Mouse (Mus musculus) embryonic facial prominence, embryonic 15.5 days (tissue): ENCODE data around the gene Acsl5. TPM values are rescaled to one million over a fixed set of nuclear protein-coding genes. Genes with fewer than 3 reads are reported as not detected.

ENCODE experiments used
- ATAC-seq: fragments of 200-750 bp; cut with Nextera tagmentation; 2 replicates; pipeline ENCODE4 v1.8.0; 2017; ENCODE audit warnings: low read depth, moderate TSS enrichment; ENCODE audit not compliant: insufficient number of reproducible peaks, low FRiP score, low TSS enrichment
- H3K27ac ChIP-seq: fragments of 300-500 bp; sonication (generic); replicated peaks from 2 replicates; pipeline ENCODE4 v1.5.1; 2015; ENCODE audit warnings: mild to moderate bottlenecking, inconsistent platforms
- H3K27me3 ChIP-seq: fragments of 300-500 bp; sonication (generic); 2 replicates; pipeline ENCODE4 v1.6.1; 2015; ENCODE audit warnings: inconsistent platforms
- H3K36me3 ChIP-seq: fragments of 300-500 bp; sonication (generic); 2 replicates; pipeline ENCODE4 v1.6.1; 2015; ENCODE audit warnings: mild to moderate bottlenecking, inconsistent platforms
- H3K4me1 ChIP-seq: fragments of 300-500 bp; sonication (generic); 2 replicates; pipeline ENCODE4 v1.6.1; 2015; ENCODE audit warnings: inconsistent platforms
- H3K4me2 ChIP-seq: fragments of 300-500 bp; sonication (generic); replicated peaks from 2 replicates; pipeline ENCODE4 v1.6.1; 2015; ENCODE audit warnings: mild to moderate bottlenecking, inconsistent platforms
- H3K4me3 ChIP-seq: fragments of 300-500 bp; sonication (generic); replicated peaks from 2 replicates; pipeline ENCODE4 v1.5.1; 2015; ENCODE audit warnings: mild to moderate bottlenecking, inconsistent platforms
- H3K9ac ChIP-seq: fragments of 300-500 bp; sonication (generic); 2 replicates; pipeline ENCODE4 v1.6.1; 2015; ENCODE audit warnings: inconsistent platforms
- H3K9me3 ChIP-seq: fragments of 300-500 bp; sonication (generic); replicated peaks from 2 replicates; pipeline ENCODE4 v1.6.1; 2016; ENCODE audit warnings: inconsistent platforms
- WGBS: fragments of 180-500 bp; shearing (Covaris S2); methylation state at CpG from one replicate; pipeline ENCODE4 v1.1.7; 2015; 5-methylcytosine and 5-hydroxymethylcytosine counted together
- polyA plus RNA-seq: library from polyadenylated mRNA; unstranded; fragments of >200 nt; fragmentation: Nextera tagmentation; extraction: Ambion mirVana; gene quantifications from 2 replicates; pipeline ENCODE4 v1.2.1, GENCODE M21; 2015

Gene Acsl5
- polyA plus RNA-seq, 1 experiment from 2014 or later: 45.0 TPM

DNA sequence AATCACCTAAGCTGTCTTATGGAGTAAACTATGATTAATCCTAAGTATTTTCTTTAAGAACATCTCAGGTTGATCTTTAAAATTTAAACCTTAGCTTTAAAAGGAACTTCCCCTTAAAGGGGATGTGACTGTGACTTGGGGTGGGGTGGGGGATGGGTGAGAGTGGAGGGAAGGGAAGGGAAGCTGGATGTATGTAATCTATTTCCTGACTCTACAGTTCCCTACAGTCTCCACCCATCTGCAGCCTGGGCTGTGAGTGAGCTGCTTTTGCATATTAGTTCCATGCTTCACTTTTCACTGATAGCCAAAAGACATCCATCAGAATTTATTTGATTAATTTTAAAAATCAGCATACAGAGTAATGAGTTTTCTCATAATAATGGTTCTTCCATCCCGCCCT lies 47.6 kb downstream of the Acsl5 start:
- Histone ChIP-seq H3K36me3 (peaks cover 83% of the 10 kb centered on the region), H3K4me3 (no peak overlapping the region), H3K9me3 (no peaks in the 10 kb centered on the region), H3K4me1 (no peaks in the 10 kb centered on the region), H3K27ac (no peak overlapping the region), H3K4me2 (no peak overlapping the region), H3K9ac (no peak overlapping the region), H3K27me3 (no peaks in the 10 kb centered on the region)
- 91% methylated on average over 1 of the region's 1 CpGs for WGBS
- no peak for ATAC-seq

DNA sequence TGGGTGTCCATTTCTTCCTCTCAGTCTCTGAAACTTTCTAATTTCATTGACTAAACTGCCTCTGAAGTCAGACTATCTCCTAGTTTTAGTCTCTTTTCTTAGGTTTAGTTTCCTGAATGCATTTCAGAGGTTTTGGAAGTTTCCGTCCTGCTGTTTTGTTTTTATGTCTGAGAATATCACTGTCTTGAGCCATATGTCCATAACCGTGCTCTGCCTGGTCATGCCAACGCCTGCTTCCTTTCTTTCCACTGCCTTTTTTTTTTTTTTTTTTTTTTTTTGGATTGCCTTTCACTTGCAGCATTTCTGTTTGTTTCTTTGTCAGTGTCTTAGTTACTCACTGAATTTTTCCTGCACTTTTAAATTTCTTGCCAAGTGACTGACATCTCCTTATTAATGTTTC lies 48.8 kb downstream of the Acsl5 start:
- no peaks in the 10 kb centered on the region for H3K27me3 ChIP-seq
- peaks cover 74% of the 10 kb centered on the region for H3K36me3 ChIP-seq
- no peak overlapping the region for H3K4me2 ChIP-seq
- no peaks in the 10 kb centered on the region for H3K9me3 ChIP-seq
- H3K4me3 ChIP-seq: no peak overlapping the region
- H3K9ac ChIP-seq: no peak overlapping the region
- no peak for ATAC-seq
- 87% methylated on average over 3 of the region's 3 CpGs for WGBS
- H3K4me1 ChIP-seq: no peaks in the 10 kb centered on the region
- no peak overlapping the region for H3K27ac ChIP-seq

GRCm38 (mm10) chr19:55305024-55305423 lies 53.3 kb downstream of the Acsl5 start:
- H3K9ac ChIP-seq: no peak overlapping the region
- no peaks in the 10 kb centered on the region for H3K9me3 ChIP-seq
- no peak overlapping the region for H3K4me2 ChIP-seq
- H3K36me3 ChIP-seq: peaks cover 70% of the 10 kb centered on the region
- ATAC-seq: no peak
- no peak overlapping the region for H3K4me3 ChIP-seq
- no peak overlapping the region for H3K27ac ChIP-seq
- H3K27me3 ChIP-seq: no peaks in the 10 kb centered on the region
- no peaks in the 10 kb centered on the region for H3K4me1 ChIP-seq

DNA sequence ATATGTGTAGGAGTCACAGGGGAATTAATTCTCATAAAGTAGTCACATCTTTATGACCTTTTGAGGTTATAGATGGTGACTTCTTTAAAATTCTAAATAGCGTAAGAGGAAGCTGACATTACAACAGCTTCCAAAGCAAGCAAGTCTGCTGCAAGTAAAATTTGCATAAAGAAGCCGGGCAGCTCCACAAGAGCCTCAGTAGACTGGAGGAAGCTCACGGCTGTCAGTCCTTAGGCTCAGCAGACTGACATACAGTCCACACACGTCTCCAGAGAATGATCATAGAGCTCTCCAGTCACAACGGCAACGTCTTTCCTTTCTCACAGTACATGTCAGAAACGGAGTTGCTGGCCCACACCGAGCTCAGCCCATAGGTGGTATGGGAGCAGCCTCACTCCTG lies 60.1 kb downstream of the Acsl5 start:
- Histone ChIP-seq H3K36me3 (peaks cover 50% of the 10 kb centered on the region), H3K27me3 (no peaks in the 10 kb centered on the region), H3K4me3 (no peak overlapping the region), H3K9me3 (no peaks in the 10 kb centered on the region), H3K27ac (no peak overlapping the region), H3K4me1 (peaks cover 25% of the 10 kb centered on the region), H3K4me2 (no peak overlapping the region), H3K9ac (no peak overlapping the region)
- WGBS: 89% methylated on average over 8 of the region's 8 CpGs
- ATAC-seq: no peak

GRCm38 (mm10) chr19:55313649-55314048 lies 61.9 kb downstream of the Acsl5 start:
- no peaks in the 10 kb centered on the region for H3K9me3 ChIP-seq
- no peak overlapping the region for H3K27ac ChIP-seq
- 90% methylated on average over 2 of the region's 2 CpGs for WGBS
- H3K36me3 ChIP-seq: peaks cover 41% of the 10 kb centered on the region
- H3K4me2 ChIP-seq: no peak overlapping the region
- ATAC-seq: no peak
- H3K9ac ChIP-seq: no peak overlapping the region
- no peaks in the 10 kb centered on the region for H3K27me3 ChIP-seq
- H3K4me3 ChIP-seq: no peak overlapping the region
- H3K4me1 ChIP-seq: peaks cover 28% of the 10 kb centered on the region

DNA sequence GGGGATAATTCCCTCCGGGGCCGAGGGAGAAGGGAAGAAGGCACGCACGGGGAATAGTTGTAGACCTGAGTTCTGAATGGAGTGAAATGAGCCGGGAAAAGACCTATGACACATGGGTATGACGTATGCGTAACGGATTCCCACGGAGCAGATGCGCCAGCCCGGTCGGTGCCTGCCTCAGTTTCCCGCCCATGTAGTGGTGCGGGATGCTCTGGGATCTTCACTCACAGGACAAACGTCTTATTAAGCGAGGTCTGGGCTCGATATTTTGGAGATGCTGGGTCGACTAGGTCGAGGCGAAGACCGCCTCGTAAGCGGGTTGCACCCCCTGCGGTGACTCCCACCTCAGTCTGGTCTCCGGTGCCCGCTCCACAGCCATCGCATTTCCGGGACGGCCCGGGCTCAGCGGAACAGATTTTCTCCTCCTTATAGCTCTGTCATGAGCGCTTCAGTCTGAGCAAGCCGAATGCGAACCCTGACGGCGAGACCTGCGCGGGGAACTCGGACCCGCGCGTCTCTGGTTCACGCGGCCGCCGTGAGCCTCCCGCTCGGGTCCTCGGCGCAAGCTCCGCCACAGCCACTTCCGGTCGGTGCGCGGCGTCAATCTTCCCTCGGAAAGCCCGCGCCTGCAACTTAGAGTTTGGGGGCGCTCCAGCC lies 63.8 kb downstream of the Acsl5 start, which contains the start of gene Zdhhc6:
Zdhhc6 (minus strand) TSS at position 581 of the 657 bp plus-strand sequence.
- H3K4me3 ChIP-seq: peak within 1 kb of the TSS; percentile 92
- H3K36me3 ChIP-seq: peaks cover 22% of the 10 kb centered on the region
- peaks cover 28% of the 10 kb centered on the region for H3K4me1 ChIP-seq
- peak within 1 kb of the TSS; percentile 64 for H3K9ac ChIP-seq
- H3K9me3 ChIP-seq: no peaks in the 10 kb centered on the region
- H3K27me3 ChIP-seq: no peaks in the 10 kb centered on the region
- ATAC-seq: peak; percentile 75; the same call in 1 of the 2 replicates
- peak within 1 kb of the TSS; percentile 91 for H3K27ac ChIP-seq
- peak within 1 kb of the TSS; percentile 84 for H3K4me2 ChIP-seq
- under 1% methylated on average over 59 of the region's 60 CpGs for WGBS

DNA sequence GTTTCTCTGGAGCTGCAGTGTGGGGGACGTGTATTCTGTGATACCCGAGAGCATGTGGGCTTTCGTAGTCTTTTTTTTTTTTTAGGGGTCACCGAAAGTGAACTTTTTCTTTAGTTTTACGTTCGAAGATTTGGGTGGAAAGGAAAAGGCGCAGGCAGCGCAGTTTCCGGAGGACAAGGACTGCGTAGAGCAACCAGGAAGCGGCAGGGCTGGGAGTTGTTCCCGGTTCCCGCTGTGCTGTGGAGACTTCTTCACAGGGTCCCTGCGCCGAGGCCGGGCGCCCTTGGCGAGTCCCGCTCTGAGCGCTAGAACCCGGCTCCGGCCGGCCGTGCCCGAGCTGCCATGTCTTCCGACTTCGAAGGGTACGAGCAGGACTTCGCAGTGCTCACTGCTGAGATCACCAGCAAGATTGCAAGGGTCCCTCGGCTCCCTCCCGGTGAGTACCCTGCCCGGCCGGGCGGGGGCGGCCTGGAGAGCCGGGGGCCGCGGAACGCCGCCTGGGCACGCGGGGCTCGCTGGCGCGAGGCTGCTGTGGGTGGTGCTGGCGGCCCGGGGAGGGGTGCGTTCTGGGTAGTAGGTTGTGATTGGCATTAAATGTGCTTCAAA lies 64.5 kb downstream of the Acsl5 start, which contains the start of gene Vti1a:
Vti1a (plus strand) TSS at position 187 of the 606 bp plus-strand sequence.
- H3K9ac ChIP-seq: peak within 1 kb of the TSS; percentile 64
- under 1% methylated on average over 48 of the region's 48 CpGs for WGBS
- peaks cover 28% of the 10 kb centered on the region for H3K4me1 ChIP-seq
- H3K27ac ChIP-seq: peak within 1 kb of the TSS; percentile 91
- H3K9me3 ChIP-seq: no peaks in the 10 kb centered on the region
- H3K36me3 ChIP-seq: peaks cover 17% of the 10 kb centered on the region
- no peaks in the 10 kb centered on the region for H3K27me3 ChIP-seq
- ATAC-seq: peak; percentile 91
- peak within 1 kb of the TSS; percentile 92 for H3K4me3 ChIP-seq
- H3K4me2 ChIP-seq: peak within 1 kb of the TSS; percentile 84

DNA sequence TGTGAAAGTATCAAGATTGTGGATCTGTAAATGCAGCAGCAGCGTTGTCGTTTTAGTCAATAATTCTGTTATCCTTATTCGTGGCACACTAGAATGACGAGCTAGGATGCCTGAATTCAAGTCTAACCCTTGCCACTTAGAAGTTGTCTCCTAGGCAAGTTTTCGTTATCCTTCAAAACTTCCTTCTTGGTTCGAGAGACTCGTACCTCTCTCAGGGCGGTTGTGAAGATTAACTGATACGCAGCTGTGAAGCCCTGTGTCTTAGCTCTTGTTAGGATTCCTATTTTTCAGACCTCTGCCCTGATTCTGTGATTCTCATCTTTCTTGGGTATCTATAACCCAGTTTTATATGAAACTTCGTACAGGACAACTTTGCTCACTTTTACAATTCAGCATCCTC lies 65.2 kb downstream of the Acsl5 start:
- Histone ChIP-seq H3K4me3 (peak overlapping the region; percentile 92), H3K27ac (no peak overlapping the region), H3K27me3 (no peaks in the 10 kb centered on the region), H3K36me3 (peaks cover 10% of the 10 kb centered on the region), H3K4me1 (peaks cover 28% of the 10 kb centered on the region), H3K9ac (0 out of 2 replicates have a peak overlapping the region, but pooled peaks have one; percentile 10), H3K4me2 (peak overlapping the region; percentile 84), H3K9me3 (no peaks in the 10 kb centered on the region)
- no peak for ATAC-seq
- 53% methylated on average over 10 of the region's 10 CpGs for WGBS

DNA sequence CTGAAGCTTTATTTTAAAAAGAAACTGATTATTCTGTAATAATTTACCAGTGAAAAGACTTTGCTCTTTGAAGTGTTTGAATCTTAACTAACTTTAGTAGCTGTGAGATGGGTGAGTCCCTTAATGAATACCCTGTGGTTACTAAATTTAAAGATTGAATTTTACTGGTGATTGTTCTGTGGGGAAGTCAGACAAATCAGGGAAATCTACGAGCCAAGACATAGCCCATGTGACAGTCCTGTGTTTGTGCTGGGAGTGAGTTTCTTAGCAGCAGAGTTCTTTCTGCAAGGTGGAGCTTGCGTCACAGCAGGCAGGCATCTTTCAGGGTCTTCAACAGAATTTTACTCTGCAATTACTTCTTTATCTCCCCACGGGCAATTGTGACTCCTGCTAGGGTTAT lies 67.3 kb downstream of the Acsl5 start:
- no peak overlapping the region for H3K27ac ChIP-seq
- peaks cover 16% of the 10 kb centered on the region for H3K4me1 ChIP-seq
- H3K4me2 ChIP-seq: no peak overlapping the region
- no peak for ATAC-seq
- no peak overlapping the region for H3K9ac ChIP-seq
- 65% methylated on average over 3 of the region's 3 CpGs for WGBS
- H3K4me3 ChIP-seq: no peak overlapping the region
- no peaks in the 10 kb centered on the region for H3K9me3 ChIP-seq
- H3K27me3 ChIP-seq: no peaks in the 10 kb centered on the region
- H3K36me3 ChIP-seq: 0 out of 2 replicates have a peak, but pooled peaks cover 2% of the 10 kb centered on the region

GRCm38 (mm10) chr19:55319521-55319920 lies 67.8 kb downstream of the Acsl5 start:
- Histone ChIP-seq H3K27me3 (no peaks in the 10 kb centered on the region), H3K4me2 (no peak overlapping the region), H3K4me3 (no peak overlapping the region), H3K36me3 (0 out of 2 replicates have a peak, but pooled peaks cover 2% of the 10 kb centered on the region), H3K9me3 (no peaks in the 10 kb centered on the region), H3K4me1 (peaks cover 11% of the 10 kb centered on the region), H3K9ac (no peak overlapping the region), H3K27ac (no peak overlapping the region)
- WGBS: 65% methylated on average over 5 of the region's 5 CpGs
- no peak for ATAC-seq

GRCm38 (mm10) chr19:55322604-55323003 lies 70.9 kb downstream of the Acsl5 start:
- no peaks in the 10 kb centered on the region for H3K27me3 ChIP-seq
- no peaks in the 10 kb centered on the region for H3K9me3 ChIP-seq
- H3K9ac ChIP-seq: no peak overlapping the region
- H3K4me2 ChIP-seq: no peak overlapping the region
- H3K27ac ChIP-seq: no peak overlapping the region
- no peak for ATAC-seq
- peaks cover 2% of the 10 kb centered on the region; the same call in 1 of the 2 replicates for H3K36me3 ChIP-seq
- no peaks in the 10 kb centered on the region for H3K4me1 ChIP-seq
- WGBS: 90% methylated on average over 8 of the region's 8 CpGs
- no peak overlapping the region for H3K4me3 ChIP-seq
